Mouse (Mus musculus) adrenal gland, postnatal 25 days (tissue): ENCODE results near the gene Spata3. TPM values are rescaled to one million over a fixed set of nuclear protein-coding genes. Genes with fewer than 3 reads are reported as not detected.

ENCODE experiments used
- total RNA-seq: library from RNA; stranded (reverse); gene quantifications from 2 replicates; pipeline ENCODE4 v1.2.3, GENCODE M21; 2021

Gene Spata3
- total RNA-seq, 1 experiment from 2014 or later, result not detected

Other genes starting within 250 kb of the Spata3 start
- gene A630001G21Rik, start 238.2 kb upstream of the Spata3 start, total RNA-seq, result 0.58 and 1.0 TPM in 2 replicates
- gene Cab39, start 223.4 kb upstream of the Spata3 start, total RNA-seq, result 113 and 114 TPM in 2 replicates
- gene Itm2c, start 122.5 kb upstream of the Spata3 start, total RNA-seq, result 453 and 521 TPM in 2 replicates
- 0.27 TPM in 1 of 2 replicates, not detected in the other for gene 4933407L21Rik, start 88.3 kb upstream of the Spata3 start, total RNA-seq
- gene Gpr55, start 55.8 kb upstream of the Spata3 start, total RNA-seq, result 2.5 and 4.5 TPM in 2 replicates
- 0.18 and 0.38 TPM in 2 replicates for gene 2810459M11Rik, start 29.0 kb downstream of the Spata3 start, total RNA-seq
- 124 and 139 TPM in 2 replicates for gene Psmd1, start 47.6 kb downstream of the Spata3 start, total RNA-seq
- gene Htr2b, start 95.2 kb downstream of the Spata3 start, total RNA-seq, result 0.21 TPM in 1 of 2 replicates, not detected in the other
- gene Gm21972, start 116.8 kb downstream of the Spata3 start, total RNA-seq, result 1.5 and 4.6 TPM in 2 replicates
- 12.4 and 13.0 TPM in 2 replicates for gene Armc9, start 138.0 kb downstream of the Spata3 start, total RNA-seq